Mouse (Mus musculus): ENCODE data around the gene Lin28b. TPM values are rescaled to one million over a fixed set of nuclear protein-coding genes. Genes with fewer than 3 reads are reported as not detected.
"Not testable (repeated sequence)": the region's sequence is repeated elsewhere in the genome, so short reads cannot be mapped to it uniquely, and the experiment has no call there.

Gene Lin28b
- polyA plus RNA-seq, 1 experiment: not detected

DNA sequence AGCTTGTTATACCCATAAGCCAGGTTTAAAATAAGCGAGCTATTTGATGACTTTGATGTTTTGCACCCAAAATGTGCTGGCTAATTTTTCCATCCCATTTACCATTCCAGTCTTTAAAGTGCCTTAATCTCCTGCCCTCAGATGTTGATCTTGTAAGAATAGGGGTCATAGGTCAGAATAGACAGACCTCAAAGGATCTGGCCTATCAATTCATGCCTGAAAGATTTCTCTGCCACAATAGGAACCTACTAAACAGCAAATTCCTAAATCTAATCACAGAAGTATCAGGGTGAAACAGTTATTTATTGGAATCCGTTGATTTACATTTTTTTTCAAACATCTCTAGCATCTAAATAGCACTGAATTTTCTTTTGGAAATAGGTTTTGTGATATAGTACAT lies 74.5 kb downstream of the Lin28b start:
- DNase-seq (ENCODE audit: low read depth): no peak

DNA sequence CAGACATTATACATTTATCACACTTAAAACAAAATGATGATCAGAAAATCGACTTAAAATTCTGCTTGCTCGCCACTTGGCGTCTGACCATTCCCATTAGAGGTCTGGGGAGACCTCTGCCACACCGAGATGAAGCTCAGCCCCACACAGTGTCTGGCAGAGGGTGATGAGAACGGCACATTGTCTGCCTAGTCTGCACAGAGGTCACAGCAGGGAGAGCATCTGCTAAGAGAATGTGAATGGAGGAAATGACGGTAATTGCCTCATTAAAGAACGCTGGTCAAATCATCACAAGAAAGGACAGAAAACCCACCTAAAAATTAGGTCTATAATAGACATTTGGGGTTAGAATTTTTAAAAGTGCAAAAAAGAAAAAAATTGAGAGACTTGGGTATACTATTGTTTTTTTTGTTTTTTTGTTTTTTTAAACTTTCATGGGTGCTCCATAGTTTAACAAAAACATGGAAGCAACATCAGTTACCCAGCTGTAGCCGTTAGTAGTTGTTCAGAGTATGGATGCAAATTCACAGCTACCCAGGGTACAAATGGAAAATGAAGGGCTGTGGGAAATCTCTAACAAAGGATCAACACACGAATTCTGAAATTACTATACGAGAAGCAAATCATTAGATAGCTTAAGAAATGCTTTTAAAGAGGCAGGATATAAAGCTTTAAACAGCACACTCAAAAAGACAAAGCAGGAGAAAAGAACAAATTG lies 75.4 kb downstream of the Lin28b start:
- DNase-seq (ENCODE audit: low read depth): no peak

DNA sequence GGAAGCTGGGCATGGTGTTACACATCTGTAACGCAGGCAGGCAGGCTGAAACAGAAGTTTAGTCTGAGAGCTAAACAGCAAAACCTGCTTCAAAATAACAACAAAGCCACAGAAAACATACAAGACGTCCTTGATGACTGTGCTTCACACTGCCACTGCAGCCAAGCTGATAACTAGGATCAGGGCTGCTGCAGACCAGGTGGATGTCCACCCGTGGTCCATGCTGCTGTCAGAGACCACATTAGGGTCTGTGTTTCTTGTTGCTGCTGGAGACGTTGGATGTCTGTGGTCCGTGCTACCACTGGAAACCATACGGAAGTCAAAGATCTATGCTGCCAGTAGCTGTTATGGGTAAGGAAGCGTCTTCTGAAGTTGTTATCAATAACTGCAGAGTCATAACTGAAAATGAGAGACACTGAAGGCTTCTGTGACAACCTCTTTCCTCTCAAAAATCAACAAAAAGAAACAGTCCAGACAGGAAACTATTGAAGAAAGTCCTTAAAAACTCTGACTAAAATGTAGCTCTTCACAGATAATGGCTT lies 86.4 kb downstream of the Lin28b start:
- DNase-seq (ENCODE audit: low read depth): no peak

DNA sequence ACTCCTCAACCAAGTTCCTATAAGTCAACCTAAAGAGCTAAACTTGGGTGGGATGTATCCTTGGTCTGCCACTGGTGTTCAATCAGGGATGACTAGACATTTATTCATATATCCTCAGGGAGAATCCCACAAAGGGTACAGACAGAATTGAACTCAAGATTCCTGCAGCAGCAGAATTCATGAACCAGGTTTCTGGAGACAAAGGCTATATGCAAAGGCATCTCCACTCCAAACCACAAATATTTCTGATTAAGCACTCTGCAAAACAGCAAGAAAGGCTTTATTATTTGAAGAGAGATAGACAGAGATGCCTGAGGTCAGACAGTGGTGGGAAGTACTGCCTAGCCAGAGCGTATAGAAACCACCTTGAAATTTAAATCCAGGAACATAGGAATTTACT lies 88.0 kb downstream of the Lin28b start:
- DNase-seq (ENCODE audit: low read depth): no peak

DNA sequence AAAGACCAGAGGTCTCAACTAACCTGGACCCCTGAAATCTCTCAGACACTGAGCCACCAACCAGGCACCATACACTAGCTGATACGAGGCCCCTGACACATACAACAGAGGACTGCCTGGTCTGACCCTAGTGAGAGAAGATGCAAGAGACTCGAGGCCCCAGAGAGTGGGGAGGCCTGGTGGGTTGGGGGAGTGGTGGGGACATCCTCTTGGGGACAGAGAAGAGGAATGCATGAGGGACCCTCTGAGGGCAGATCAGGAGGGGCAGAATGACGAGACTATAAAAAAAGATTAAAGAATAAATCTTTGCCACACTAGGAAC lies 103.6 kb downstream of the Lin28b start:
- DNase-seq (ENCODE audit: low read depth): no peak

DNA sequence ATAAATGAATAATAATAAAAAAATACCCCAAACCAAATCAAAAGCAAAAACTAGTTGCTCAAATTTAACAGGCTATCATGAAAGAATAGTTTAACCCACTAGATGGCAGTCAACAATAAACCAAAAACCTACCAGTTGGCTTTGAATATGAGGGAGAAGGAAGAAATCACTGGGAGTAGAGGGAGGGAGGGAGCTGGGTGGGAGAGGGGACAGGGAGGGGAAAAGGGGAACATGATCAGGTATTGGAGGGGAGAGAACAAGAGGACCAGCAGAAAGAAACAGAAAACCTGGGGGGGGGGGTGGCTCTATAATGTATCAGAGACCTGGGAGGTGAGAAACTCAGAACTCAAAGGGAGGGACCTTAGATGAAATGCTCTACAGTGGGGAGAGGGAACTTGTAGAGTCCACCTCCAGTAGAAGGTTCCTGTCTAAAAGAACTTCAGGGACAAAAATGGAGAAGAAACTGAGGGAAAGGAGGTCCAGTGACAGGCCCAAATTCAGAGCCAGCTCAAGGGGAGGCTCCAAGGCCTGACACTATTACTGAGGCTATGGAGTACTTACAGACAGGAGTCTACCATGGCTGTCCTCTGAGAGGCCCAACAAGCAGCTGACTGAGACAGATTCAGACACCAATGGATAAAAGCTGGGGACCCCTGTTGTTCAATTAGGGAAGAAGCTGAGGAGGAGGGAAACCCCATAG lies 104.1 kb downstream of the Lin28b start:
- no peak for DNase-seq (ENCODE audit: low read depth)

DNA sequence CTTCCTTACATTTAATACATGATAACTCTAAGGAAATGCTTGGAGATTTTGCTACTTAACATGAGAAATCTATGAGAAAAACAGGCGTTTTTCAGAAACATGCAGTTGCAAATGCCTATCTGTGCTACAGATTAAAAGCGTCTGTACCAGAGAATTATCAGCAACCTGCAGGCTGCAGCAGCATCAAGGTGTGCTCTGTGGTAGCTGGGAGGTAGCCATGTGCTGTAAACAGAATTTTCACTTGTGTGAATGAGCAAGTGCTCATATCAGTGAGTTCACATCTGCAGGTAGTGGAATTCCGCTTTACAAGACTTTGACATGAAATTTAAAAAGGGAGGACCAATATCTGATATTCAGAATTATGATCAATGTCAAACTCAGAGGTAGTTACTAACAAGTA lies 107.9 kb downstream of the Lin28b start:
- no peak for DNase-seq (ENCODE audit: low read depth)

DNA sequence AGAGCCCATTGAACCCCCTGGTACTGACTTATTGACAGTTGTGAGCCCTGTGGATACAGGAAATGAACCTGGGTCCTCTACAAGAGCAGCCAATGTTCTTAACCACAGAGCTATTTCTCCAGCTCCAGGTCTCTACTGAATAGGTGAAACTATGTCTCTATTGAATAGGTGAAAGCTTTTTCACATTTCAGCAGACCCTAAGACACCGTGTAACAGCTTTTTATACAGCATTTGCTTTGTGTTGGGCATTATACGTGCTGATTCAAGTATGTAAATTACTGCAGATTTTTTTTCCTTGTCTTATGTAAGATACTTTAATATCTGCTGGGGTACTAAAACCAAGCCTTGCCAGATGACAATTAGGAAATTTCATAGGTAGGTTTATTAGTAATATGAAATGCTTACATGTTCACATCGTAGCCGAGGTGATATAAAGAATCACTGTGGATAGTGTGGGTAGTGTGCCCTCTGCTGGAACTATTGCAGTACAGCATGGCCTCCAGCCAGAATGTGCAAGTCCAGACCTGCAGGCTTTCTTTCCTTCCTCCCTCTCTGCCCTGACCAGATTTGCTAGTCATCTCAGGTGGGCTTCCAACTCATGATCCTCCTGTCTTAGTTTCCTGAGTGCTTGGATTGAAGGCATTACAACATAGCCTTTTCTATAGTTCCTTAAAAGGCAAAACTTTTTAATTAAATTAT lies 113.1 kb downstream of the Lin28b start:
- no peak for DNase-seq (ENCODE audit: low read depth)

DNA sequence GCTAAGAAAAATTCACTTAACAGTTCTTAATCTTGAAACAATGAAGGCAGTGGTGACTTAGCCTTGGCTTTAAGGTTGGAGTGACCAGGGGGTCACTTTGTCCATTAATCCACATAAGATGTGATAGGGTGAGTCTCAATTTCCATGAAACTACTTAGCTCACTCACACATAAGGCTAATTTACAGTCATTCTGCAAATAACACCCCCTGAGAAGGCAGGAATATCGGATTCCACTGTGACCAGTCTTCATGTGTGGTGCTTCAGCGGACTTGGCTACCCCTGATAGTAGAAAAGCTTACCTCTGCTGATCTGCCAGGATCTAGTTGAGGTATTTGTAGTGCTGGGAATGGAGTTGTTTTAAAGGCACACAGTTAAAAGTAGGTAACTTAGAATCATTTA lies 115.7 kb downstream of the Lin28b start:
- no peak for DNase-seq (ENCODE audit: low read depth)

DNA sequence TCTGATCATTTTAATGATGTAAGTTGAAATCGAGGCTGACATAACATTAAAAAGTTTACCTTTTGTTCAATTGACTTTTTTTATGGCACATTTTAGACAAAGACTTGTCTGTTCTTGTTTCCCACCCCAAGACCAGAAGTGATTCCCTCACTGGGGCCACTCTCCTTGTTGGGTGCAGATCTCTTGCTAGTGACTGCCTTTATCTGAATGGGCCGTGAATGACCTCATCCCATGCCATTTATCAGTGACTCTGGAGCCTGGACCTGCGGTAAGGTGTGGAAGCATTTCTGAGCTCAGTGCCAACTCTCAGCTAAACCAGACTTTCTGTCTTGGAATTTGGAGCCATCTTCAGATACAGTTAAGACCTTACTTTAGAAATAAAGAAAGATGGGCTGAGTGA lies 116.6 kb downstream of the Lin28b start:
- DNase-seq (ENCODE audit: low read depth): no peak

DNA sequence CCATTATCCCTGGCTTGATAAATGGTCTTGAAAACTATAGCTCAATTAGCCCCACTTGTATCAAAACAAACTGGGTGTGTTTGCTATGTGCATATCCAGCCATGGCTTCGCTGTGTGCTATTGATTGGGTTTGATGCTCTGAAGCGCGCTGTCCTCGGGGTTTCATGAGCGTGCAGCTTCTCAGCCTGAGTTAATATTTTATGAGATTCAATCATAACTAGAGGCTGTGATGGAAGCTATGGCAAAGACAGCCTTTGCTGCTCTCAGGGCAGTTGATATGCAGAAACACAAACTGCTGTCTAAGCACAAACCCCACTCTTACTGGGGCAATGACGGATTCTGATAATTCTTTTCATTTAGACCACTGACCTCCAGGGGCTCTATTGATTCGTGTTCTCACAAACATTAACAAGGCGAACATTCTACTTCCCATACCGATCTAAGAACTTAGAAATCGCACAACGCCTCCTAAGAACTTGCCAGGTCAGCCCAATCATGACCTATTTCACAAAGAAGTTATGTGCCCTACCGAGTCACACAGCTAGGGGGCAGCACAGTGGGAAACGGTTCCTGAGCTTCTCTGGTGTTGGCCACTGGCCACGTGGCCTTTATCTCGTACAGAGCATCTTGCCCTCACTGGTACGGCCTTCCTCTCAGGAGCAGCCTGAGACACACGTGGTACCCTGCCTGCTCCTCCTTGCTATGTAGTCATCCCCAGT lies 119.0 kb downstream of the Lin28b start:
- DNase-seq (ENCODE audit: low read depth): no peak

DNA sequence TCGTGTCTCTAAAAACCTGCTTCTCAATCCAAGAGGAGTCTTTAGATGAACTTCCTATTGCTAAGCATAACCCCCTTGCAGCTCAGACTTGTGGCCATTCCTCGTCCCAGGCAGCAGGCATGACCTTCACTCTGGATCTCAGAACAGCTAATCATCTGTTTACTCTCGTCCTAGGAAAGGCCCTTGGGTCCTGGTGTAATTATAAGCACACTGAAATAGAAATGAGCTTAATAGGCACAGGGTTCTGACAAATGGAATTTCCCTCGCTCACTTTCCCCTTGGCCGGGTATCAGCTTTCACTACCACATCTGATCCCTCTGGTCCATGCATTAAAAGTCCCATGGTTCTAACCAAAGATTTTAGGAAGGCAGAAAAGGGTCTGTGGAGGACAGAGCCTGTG lies 122.8 kb downstream of the Lin28b start:
- no peak for DNase-seq (ENCODE audit: low read depth)

DNA sequence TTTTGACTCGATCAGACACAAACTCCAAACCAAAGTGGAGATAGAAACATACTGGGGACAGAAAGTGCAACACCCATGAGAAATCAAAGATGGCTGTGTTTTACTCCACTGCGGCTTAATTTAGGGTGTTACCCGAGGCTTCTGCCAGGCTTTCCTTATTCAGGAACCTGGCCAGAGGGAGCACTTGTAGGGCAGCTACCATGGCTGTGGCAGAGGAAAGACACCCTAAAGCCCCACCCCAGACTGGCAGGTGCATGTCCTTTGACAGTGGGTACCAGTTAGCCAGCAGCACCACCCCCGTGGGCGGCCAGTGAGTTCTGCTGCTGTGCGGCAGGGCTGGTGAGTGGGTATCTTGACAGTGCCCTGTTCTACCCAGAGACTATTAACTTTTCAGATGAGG lies 130.1 kb downstream of the Lin28b start:
- DNase-seq (ENCODE audit: low read depth): no peak

DNA sequence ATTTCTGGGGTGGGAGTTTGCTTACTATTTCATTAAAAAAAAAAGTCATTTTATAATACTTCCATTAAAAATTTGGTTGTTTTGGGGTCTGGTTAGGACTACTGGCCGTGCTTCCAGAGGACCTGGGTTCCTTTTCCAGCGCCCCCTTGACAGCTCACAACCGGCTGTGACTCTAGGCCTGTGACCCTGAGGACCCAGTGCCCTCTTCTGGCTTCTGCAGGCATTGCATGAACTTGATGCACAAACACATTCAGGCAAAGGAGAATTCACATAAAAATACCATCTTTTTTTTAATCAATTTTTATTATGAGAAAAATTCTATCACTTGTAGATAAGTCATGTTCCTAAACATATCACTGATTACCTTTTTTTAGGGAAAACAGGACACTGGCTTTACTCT lies 138.1 kb downstream of the Lin28b start:
- DNase-seq (ENCODE audit: low read depth): not testable (repeated sequence)

DNA sequence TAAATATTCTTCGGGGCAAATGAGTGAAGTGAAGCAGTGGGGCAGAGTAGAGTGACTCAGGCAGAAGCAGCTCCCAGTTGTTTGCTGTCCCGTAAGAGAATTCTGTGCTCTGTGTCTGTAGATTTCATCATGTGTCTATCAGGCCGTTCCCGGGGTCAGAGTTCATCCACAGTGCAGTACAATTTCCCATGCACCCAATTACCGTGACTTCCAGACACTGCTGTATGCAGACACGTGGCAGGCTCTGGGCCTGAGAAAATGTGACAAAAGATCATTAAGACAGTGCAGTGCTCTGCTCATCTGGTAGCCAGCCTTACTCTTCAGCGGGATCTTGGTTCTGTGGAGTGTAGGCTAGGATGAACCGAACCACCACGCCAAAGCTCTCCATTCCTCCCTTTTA lies 141.0 kb downstream of the Lin28b start:
- no peak for DNase-seq (ENCODE audit: low read depth)

DNA sequence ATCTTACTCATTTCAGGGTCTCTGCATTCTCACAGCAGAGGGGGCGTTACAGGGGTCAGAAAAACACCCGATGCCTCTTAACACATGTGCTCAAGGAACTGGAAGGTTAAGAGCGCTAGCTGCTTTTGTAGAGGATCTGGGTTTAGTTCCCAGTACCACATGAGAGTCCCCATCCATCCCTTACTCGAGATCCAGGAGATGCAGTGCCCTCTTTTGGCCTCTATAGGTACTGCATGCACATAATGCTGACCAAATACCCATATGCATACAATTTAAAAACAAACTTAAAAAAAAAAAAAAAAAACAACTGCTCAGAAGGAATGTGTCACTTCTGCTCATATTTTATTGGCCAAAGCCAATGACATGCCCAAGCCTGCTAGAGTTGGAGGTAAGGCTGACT lies 141.8 kb downstream of the Lin28b start:
- no peak for DNase-seq (ENCODE audit: low read depth)

DNA sequence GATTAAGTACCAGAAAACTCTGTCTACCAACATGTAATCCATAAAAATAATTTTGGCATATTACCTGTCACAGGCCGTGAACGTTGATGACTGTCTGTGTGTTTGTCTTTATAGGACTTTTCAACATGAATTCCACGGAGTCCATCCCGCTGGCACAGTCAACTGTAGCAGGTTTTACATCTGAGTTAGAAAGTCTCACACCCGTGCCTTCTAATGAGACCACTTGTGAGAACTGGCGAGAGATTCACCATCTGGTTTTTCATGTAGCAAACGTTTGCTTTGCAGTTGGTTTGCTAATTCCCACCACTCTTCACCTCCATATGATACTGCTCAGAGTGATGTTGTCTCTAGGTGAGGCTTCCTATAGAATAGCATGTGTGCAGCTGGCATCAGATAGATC lies 147.1 kb downstream of the Lin28b start:
- no peak for DNase-seq (ENCODE audit: low read depth)

DNA sequence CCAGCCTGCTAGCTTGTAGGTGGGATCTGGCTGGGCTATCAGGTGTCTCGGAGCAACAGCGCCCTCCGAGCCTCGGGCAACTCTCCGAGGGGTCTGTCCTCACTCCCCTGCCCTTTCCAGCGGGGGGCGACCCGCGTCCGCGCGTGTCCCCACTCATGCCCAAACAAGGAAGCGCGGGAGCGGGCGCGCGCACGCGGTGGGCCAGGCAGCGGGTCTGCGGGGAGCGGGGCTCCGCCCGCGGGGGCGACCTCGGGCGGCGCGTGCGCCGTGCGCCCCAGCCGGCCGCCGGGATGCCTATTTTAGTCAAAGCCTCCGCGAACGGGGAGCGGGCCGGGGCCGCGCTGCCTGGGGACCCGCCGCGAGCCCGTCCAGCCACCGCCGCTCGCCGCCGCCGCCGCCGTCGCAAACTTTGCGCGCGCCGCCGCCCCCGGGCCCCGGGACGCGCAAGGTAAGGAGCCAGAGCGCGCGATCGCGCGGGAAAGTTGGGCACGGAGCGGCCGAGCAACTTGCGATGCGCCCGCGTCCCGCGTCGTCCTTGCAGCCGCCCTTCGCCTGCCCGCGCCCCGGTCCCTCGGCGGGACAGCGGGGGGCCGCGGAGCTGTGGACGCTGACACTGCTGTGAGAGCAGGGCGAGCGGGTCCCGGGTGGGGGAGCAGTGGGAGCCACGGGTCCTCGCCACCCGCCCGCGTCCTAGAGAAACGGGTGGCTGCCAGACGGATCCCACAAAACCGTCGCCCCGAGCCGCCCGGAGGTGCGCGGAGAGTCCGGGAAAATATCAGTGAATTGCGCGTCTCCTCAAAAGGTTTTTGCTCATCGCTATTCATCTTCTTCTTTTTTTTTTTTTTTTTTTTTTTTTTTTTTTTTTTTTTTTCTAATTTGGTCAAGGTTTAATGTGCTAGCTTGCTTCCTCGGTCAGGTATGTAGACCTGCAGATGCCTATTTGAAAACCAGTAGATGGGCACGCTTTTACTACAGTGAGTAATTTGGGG lies 150.5 kb downstream of the Lin28b start, which contains the start of gene Bves:
Bves (plus strand) TSS at position 339 of the 989 bp plus-strand sequence.
- no peak for DNase-seq (ENCODE audit: low read depth)

DNA sequence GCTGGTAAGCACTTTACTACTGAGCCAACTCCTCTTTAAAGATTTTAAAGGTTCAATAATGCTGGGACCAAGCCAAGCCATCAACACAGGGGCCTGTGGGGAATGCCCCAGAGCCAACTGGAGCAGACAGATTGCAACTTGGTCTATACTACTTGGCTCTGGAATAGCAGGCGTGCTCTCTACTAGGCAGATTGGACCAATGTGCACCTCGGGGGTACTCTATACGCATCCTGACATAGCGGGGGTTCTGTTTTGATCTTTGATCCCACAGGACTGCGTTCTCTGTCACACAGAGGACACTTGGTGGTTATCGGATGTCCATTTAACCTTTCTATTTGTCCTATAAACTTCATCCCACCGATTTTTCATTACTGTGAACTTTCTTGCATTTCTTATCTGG lies 151.3 kb downstream of the Lin28b start:
- no peak for DNase-seq (ENCODE audit: low read depth)

DNA sequence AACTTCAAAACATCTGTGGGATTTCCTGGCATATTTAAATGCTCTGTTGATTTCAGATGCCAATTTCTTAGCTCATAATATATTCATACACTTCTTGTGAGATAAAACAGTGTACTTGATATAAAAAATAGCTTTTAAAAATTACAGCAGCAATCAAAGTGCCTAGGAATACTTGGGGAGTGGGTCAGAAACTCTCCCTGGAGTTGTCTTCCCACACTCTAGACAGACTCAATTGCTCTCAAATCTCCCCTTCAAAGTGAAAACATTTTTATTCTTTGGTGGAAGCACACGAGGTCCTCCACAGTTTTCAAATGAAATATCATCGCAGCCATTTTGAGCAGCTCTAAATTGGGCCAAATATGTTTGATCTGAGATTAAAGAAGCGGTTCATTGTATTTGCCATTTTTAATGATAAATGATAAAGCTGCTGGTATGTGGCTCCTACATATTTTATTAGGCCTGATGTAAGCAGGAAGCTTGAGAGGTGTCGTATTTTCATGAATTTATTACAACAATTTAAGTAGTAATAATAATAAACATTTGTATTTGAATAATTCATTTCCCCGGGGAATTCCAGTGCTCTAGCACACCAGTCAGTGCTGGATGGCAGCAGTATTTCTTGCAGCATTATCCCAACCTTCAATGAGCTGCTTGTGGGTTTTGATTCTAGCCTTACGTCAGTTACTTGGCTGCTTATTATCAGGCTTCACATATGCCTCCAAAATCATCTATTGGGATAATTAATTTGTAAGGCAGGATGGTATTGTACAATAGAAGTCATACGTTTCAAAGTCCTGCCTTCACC lies 157.8 kb downstream of the Lin28b start:
- DNase-seq (ENCODE audit: low read depth): no peak
